In the genomic region with DNA sequence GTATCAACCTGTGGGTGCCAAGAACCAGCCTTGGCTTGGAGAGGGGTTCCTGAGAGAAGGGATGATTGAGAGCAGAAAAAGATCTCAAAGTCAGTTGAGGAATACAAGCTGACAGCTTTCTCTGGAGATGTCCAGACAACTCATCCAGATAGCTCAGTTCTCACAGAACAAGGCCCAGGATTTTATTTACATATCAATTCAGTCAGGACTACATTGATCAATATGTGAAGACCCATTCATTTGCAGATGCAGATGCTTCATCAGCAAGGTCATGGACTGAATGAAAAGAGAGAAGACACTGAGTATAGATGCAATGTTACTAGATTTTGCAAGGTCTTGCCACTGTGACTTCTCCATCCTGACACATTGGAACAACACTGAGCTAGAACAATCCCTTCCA, we compare ENCODE assay signal across 27 mouse cellular contexts.
"Had no signal": no experiment of that assay in that cellular context is flagged by ENCODE, and none has a peak within 500 bp of the region (broad histone marks: within the 10 kb centered on the region; RNA-seq: fewer than 3 reads in every experiment).

No protein-coding gene starts in this region.

- H3K4me1 ChIP-seq: embryonic facial prominence, embryonic 10.5 days; embryonic facial prominence, embryonic 12.5 days; embryonic facial prominence, embryonic 13.5 days; embryonic facial prominence, embryonic 15.5 days; forebrain, embryonic 10.5 days; forebrain, embryonic 12.5 days; forebrain, embryonic 13.5 days; forebrain, embryonic 15.5 days; heart, embryonic 10.5 days had no signal

- H3K27me3 ChIP-seq: embryonic facial prominence, embryonic 12.5 days; embryonic facial prominence, embryonic 13.5 days; embryonic facial prominence, embryonic 15.5 days; forebrain, embryonic 12.5 days; forebrain, embryonic 13.5 days; forebrain, embryonic 15.5 days had no signal

- H3K9ac ChIP-seq: embryonic facial prominence, embryonic 12.5 days; embryonic facial prominence, embryonic 13.5 days; embryonic facial prominence, embryonic 15.5 days; forebrain, embryonic 12.5 days; forebrain, embryonic 13.5 days; forebrain, embryonic 15.5 days; forebrain, postnatal 0 days had no signal

- H3K36me3 ChIP-seq: embryonic facial prominence, embryonic 10.5 days; embryonic facial prominence, embryonic 12.5 days; embryonic facial prominence, embryonic 13.5 days; embryonic facial prominence, embryonic 15.5 days; forebrain, embryonic 10.5 days; forebrain, embryonic 12.5 days; forebrain, embryonic 15.5 days; heart, embryonic 10.5 days had no signal

- H3K27ac ChIP-seq: embryonic facial prominence, embryonic 10.5 days; embryonic facial prominence, embryonic 12.5 days; embryonic facial prominence, embryonic 13.5 days; embryonic facial prominence, embryonic 15.5 days; forebrain, embryonic 10.5 days; forebrain, embryonic 12.5 days; forebrain, embryonic 13.5 days; forebrain, embryonic 15.5 days; gastrocnemius, adult 2 months; heart, embryonic 10.5 days had no signal

- ATAC-seq: forebrain, embryonic 13.5 days; forebrain, embryonic 14.5 days; forebrain, embryonic 15.5 days; forebrain, embryonic 16.5 days; forebrain, postnatal 0 days had no signal

- H3K4me2 ChIP-seq: embryonic facial prominence, embryonic 12.5 days; embryonic facial prominence, embryonic 13.5 days; embryonic facial prominence, embryonic 15.5 days; forebrain, embryonic 12.5 days; forebrain, embryonic 13.5 days; forebrain, embryonic 15.5 days had no signal

- H3K4me3 ChIP-seq: embryonic facial prominence, embryonic 10.5 days; embryonic facial prominence, embryonic 12.5 days; embryonic facial prominence, embryonic 13.5 days; embryonic facial prominence, embryonic 15.5 days; erythroblast, embryonic 14.5 days; forebrain, embryonic 10.5 days; forebrain, embryonic 12.5 days; forebrain, embryonic 13.5 days; forebrain, embryonic 15.5 days; gastrocnemius, adult 2 months; heart, embryonic 10.5 days had no signal

- H3K9me3 ChIP-seq: embryonic facial prominence, embryonic 10.5 days; embryonic facial prominence, embryonic 12.5 days; embryonic facial prominence, embryonic 13.5 days; embryonic facial prominence, embryonic 15.5 days; forebrain, embryonic 10.5 days; forebrain, embryonic 12.5 days; forebrain, embryonic 13.5 days; forebrain, embryonic 15.5 days; heart, embryonic 10.5 days had no signal

- DNase-seq: cerebellum, adult 9-10 months; cerebellum, adult 9-11 months; cerebellum, postnatal 10 days; cerebellum, postnatal 14 days; cerebellum, postnatal 25 days; cerebellum, postnatal 36 days; embryo, embryonic 11 days; forebrain, postnatal 0 days; gastrocnemius, adult 2 months; gastrocnemius, postnatal 10 days; gastrocnemius, postnatal 14 days; gastrocnemius, postnatal 25 days; gastrocnemius, postnatal 36 days; heart, adult 11 months; heart, adult 18-20 months had no signal
